Mouse (Mus musculus): ENCODE measurements at regions not wholly inside any gene's neighbourhood (a gene's known extent, or its start where the extent isn't known, plus 50 kb on each side); places are given as distances from the start of the nearest gene placed in this dataset.
"Not testable (repeated sequence)": the region's sequence is repeated elsewhere in the genome, so short reads cannot be mapped to it uniquely, and the experiment has no call there.

DNA sequence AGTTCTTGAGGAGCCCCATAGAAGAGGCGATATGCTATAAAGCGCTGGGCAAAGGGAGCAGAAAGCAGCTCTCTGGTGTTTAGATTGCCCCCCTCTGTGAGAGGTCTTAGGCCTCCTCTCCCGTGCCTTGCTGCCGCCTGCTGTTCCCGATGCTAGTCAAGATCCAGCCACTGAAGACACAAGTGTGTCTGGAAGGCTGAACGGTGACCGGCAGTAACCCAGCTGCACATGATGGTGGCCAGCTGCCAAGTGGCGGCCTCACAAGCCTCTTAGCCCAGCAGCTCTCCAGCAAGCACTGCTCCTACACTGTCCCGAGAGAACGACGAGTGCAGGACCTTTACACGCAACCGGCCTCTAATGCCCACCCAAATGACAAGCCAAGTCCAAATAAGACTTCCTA lies 104.1 kb upstream of the Abca1 start:
- DNase-seq: peak; percentile 94 to 95

- DNase-seq: no peak
Observed at GRCm38 (mm10) chr4:53262466-53262865, 102.8 kb upstream of the Abca1 start.

DNA sequence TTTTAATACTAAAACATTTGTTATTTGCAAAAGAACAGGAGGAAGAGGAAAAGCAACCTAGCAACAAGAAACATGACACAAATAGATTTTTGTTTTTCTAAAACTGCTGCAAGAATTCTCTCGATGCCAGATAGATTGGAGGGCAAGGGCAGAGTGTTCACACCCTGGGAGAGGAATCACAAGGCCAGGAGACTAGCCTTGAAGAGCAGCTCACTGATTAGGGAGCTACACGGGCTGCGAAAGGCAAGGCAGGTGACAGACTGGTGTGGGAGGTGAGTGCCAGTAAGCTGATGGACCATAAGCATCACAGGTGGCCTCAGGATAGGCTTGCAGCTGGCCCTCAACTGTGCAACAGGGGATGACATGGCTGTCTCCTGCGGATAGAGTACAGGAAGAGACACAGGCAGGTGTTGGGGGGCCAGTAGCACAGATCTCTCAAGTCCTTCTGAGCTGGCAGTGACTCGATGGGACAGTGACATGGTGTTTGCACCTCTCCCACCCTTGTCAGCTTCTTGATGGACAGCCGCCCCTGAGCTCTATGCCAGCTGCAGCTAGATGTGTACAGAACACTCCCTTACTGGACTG lies 102.0 kb upstream of the Abca1 start:
- DNase-seq: no peak

DNA sequence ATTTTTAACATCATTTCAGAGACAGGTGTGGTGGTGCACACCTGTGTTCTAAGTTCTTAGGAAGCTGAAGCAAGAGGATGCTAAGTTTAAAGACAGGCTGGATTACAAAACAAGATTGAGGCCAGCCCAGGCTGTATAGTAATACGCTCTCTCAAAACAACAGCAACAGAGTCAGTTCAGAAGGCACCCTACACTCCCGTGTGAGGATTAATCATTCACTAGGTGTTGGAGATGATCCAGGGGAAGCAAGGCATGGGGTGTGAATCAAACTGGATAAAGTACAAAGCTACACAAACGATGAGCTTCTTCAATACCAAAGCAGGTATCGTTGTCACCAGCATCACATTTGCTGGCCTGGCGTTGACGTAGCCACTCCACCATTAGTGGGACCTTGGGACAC lies 99.3 kb upstream of the Abca1 start:
- no peak for DNase-seq

DNA sequence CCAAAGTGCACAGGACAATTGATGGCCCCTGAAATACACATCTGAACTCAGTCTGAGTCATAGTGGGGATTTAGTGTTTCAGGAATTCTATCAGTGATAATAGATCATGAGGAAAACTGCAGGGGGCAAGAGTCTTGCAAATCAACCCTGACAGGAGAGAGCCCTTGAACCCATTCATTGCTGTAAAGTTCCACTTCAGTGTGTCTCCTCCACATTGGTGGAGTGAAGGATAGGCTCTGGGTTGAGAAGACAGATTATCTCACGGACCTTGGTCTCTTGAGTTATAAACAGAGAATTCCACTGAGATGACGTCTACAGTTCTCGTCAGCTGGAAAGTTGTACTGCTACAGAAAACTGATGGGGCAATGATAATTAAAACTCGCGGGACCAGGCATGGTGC lies 97.3 kb upstream of the Abca1 start:
- no peak for DNase-seq

- DNase-seq: no peak
Observed at GRCm38 (mm10) chr4:53254483-53254882, 94.8 kb upstream of the Abca1 start.

- DNase-seq: no peak
Observed at GRCm38 (mm10) chr4:53253680-53254079, 94.0 kb upstream of the Abca1 start.

- no peak for DNase-seq
Observed at GRCm38 (mm10) chr4:53250325-53250724, 90.6 kb upstream of the Abca1 start.

DNA sequence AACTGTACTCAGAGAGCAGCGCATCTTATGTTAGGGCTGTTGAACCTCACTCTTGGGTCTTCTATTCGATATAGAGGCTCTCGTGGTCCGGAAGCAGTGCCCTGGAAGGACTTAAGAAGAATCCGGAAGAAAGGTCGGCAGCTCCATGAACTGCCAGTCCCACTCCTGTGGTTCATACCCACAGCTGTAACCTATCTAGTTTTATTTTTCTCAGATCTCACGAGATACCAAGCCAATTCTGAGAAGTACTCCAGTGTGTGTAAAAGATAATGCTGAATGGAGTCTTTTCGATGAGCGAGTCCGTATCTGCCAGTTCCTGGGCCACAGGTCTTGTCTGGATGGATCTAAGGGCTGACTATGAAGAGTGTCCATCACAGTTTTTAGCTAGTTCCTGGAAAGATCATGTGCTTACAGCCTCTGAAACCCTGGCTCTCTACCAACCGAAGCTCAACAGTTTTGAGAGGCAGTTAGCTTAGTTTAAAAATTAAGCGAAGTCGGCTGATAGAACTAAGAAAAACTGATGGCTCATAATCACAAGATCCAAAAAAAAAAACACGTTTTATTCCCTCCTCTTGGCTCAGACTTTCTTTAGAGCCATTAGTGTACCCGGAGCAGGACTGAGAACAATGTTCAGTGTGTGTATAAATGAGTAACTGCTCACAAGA lies 86.5 kb upstream of the Abca1 start:
- no peak for DNase-seq

DNA sequence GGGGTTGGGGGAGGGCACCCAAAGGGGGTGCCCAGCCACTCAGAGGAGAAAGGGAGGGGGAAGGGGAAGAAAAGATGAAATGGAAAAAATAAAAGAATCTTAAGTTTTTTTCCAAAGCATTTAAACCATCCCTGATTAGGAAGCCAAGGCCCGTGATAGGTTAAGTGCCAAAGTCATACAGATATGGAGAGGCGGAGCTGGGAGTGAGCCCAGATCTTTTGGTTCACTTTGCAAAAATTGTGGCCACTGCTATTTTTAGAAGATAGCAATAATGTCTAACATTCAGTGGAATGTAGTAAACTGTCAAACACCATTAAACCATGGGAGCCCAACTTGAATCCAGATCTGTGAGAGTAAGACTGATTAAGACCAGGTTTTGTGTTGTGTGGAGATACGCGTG lies 85.9 kb upstream of the Abca1 start:
- DNase-seq: no peak

DNA sequence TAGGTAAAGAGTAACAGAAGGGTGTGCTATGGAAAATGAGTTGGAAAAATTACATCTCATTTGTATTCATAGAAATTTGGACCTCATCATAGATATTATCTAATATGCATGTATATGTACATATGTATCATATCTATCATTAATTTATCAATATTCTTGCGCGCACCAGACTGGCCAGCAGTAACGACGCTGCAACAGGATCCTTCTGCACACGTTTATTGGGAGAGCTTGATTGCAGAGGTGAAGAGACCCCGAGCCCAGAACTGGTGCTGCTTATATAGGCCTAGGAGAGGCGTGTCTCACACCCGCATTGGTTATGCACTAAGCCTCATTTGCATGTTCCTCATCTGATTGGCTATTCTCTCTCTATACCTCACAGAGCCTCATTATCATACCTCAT lies 83.8 kb upstream of the Abca1 start:
- DNase-seq: not testable (repeated sequence)

- no peak for DNase-seq
Observed at GRCm38 (mm10) chr4:53239856-53240255, 80.2 kb upstream of the Abca1 start.

DNA sequence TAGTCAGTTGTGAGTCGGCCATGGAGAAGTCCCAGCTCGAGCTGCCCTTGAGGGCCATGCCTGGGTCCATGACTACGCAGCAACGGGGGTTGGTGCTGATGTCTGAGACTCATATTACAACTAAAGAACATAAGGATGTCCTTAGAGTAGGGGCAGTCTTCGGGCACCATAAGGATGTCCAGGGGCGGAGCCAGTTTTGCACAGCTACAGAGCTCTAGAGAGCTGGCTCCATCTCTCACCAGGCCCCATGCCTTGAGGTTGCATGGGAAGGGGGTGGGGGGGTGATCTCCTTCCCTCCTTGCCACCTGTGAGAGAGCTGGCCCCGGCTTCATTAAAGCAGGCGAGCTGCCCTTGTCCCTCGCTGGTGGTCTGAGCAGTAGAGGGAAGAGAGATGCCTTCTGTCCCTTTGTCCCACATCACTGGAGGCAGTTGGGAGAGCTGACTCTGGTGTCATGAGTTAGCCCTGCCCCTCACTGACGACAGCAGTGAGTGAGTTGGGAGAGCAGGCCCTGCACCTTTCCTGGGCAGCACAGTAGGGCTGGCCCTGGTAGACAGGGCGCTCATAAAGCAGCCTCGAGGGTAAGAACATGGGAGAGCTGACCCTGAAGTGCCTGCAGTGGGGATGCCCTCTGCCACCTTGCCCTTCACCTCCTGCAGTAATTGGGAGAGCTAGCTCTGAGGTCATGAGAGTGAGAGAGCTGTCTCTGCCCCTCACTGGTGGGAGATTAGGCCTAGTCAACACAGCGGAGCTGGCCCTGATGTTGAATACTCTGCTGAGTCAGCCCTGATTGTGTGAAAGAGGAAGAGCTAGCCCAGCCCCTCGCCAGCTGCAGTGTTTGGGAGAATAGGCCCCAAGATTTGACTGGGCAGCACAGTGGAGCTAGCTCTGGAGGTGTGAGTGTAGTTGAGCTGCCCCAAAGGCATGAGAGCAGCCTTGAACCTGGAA lies 78.9 kb upstream of the Abca1 start:
- peak in 1 of 2 experiments; percentile 23 for DNase-seq

- no peak for DNase-seq
Observed at GRCm38 (mm10) chr4:53235870-53236269, 76.2 kb upstream of the Abca1 start.

GRCm38 (mm10) chr4:53232436-53232835 lies 72.7 kb upstream of the Abca1 start:
- no peak for DNase-seq

- DNase-seq: no peak
Observed at GRCm38 (mm10) chr4:53231867-53232266, 72.2 kb upstream of the Abca1 start.

DNA sequence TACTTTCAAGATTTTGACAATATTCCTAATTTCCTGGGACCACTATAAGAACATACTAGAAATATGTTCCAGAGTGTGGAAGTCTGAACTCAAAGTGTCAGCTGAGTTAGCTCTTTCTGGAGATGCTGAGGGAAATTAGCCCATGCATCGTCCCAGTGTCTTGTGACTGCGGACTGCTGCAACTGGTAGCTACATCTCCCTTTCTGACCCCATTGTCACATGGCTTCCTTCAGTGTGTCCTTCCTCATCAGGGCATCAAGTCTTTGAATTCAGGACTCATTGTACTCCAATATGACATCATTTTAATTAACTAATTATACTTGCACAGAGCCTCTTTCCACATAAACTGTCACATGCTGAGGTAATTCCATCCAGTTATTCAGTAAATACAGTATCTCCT lies 71.4 kb upstream of the Abca1 start:
- DNase-seq: no peak

DNA sequence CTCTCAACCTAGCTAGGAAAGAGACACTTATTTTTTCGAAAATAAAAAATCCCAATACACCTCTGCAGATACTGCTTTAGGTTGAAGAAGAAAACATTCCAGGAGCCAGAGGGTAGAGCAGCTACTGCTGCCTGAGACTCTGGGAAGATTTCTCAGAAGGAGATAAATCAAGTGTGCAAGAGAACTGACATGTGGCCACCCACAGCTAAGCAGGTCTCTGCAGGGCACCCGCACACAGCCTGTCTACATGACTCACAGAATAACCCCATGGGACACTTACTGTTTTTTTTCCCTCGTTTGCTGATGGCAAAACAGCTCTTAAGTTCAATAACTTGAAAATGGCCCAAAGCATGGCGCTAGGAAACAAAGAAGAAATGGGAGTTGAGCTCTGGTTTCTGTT lies 68.7 kb upstream of the Abca1 start:
- DNase-seq: no peak

DNA sequence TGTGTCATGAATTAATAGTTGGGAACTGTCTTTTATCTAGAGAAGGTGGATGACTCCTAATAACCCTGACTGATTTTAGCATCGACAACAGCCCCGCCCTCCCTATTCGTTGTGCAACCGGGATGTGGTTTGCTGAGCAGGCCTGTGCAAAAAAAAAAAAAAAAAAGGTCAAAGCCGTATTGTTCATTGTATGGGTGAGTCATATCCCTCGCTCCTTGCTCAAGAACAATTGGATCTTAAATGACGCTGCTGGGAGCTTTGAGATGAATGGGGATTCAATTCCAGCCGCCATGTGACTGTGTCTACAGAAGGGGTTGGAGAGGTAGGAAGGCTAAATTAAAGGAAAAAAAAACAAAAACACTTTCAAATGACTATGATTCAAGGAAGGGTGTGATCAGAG lies 68.1 kb upstream of the Abca1 start:
- peak; percentile 34 to 60 for DNase-seq

- DNase-seq: no peak
Observed at GRCm38 (mm10) chr4:53227071-53227470, 67.4 kb upstream of the Abca1 start.

DNA sequence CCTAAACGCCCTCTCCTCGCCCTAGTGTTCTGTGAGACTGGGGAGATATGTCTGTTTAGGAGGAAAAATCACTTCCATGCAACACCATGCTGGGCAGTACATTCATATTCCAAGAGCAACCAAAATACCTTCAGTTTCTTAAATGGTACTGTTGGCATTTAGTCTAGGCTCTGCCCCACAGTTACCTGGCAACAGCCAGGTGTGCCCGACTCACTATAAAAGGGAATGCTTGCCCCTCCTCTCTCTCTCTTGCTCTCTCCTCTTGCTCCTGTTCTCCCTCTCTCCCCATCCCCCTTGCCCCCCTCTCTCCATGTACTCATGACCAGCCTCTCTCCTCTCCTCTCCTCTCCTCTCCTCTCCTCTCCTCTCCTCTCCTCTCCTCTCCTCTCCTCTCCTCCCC lies 66.7 kb upstream of the Abca1 start:
- no peak for DNase-seq

GRCm38 (mm10) chr4:53223379-53223778 lies 63.7 kb upstream of the Abca1 start:
- DNase-seq: no peak

DNA sequence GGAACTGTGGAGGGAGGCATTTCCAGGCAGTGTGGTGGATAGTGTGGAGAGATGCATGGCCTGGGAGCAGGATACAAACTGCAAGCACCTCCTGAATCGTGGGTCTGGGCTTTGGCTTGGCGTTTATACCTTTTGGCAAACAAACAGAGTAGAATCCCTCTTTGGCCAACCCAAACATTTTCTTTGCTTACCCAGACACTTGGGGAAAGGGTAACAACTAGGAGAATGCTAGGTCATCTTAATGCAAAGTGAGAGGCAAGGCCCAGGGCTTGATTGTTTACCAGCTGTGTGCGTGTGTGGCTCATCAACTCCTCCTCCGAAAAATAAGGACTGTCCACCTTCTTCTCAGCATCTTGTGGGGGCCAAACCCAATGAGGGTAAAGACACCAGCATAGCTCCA lies 61.1 kb upstream of the Abca1 start:
- DNase-seq: no peak

Data from heart, adult 18-20 months (tissue).